Mouse (Mus musculus) T-helper 17 cell (primary cell): ENCODE data around the gene Pfkfb3.

Source experiments
- in situ Hi-C, 2 experiments: fragments of 300-600 bp; cut with MboI, MseI; formaldehyde crosslinking; loops; 1 replicate in 1 of 2; 2 replicates in 1 of 2; pipeline ENCODE4 v1.15.1; 2025; ENCODE audit warnings: high pct_unique_total_duplicates in 2 of 2

The Pfkfb3 gene

DNA sequence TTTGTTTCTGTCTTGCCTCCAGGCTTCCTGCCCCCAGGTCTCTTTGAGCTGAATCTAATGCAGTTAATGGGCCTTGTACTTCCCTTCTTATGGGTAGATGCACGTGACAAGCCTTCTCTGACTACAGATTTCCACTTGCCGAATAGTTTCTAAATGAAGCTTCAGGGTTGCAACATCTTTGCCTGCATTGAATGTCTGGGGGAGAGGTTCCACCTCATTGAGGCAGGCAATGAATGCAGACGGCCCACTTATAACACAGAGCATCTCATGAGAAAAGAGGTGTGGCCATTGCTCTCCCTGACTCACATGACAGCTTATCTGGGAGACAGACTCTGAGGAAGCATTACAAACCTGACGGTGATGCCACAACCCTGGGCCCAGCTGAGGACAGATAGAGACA, 112.0 kb downstream of the Pfkfb3 start:
- in situ Hi-C loops: no loop called here

DNA sequence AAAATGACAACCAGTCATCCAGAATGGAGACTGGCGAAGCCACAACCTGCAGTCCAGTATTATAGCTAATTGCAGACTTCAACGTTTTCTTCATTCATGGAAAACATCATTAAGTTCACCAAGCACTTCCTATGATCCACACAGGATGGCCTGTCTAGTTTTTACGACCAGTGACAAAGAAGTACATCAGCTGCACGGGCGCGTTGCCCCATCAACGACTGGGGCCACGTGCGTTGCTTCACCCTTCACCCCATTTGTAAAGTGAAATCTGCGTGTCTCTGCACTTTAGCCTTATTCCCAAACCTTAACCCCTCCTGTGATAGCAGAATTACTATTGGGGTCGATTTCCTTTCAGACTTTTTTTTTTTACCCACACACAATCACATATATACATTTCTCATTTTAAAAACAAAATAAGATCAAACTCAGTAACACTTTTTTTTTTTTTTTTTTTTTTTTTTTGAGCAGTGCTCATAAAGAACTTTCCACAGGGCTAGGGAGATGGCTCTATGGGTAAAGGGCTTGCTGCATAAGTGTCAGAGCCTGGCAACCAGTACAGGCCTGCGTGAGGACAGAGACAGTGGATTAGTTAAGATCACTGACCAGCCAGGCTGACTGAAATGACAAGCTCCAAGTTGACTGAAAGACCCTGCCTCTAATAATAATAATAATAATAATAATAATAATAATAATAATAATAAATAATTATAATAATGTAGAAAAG, 115.5 kb downstream of the Pfkfb3 start:
- in situ Hi-C loops: no loop called here

DNA sequence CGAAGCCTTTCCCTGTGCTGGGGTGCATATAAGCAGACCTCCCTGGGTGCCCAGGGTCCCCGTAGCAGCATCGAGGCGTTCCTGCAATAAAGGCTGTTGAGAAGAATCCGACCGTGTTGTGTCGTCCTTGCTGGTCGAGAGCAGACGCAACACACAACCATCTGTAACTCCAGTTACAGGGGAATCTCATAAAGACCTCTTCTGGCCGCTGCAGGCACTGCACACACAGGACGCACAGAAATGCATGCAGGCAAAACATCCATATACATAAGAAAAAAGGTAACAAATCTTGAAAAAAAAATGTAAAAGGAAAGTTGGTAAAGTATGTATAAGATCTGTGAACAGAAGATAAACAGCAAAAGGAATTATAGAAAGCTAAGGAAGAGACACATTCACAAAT, 117.5 kb downstream of the Pfkfb3 start:
- in situ Hi-C loops: no loop called here

- in situ Hi-C loops: loop anchor here (5.0 kb wide), 2 partner anchors 96 to 101 kb away; no protein-coding TSS in a partner anchor
Observed at GRCm38 (mm10) chr2:11433353-11433752, 120.5 kb downstream of the Pfkfb3 start.

GRCm38 (mm10) chr2:11429538-11429937, 124.3 kb downstream of the Pfkfb3 start:
- in situ Hi-C loops: loop anchor here in 1 of 2 experiments (10.0 kb wide), 1 partner anchor 265 kb away; no protein-coding TSS in a partner anchor

DNA sequence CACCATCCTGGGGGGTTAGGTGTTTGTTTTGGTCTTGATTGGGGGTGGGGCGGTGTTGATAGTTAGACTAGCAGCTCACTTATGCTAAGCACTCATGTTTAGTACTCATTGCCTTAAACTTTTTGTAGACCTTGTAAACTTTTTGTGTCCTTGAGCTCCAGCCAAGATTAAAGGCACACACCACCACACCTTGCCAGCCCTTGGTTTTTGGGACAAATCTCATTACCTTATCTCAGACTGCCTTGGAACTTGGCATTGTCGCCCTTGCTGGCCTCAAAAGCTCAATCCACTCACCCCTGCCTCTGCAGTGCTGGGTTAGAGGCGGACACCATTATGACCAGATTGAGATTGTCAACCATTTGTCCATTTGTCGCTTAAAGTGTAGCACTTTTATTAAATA, 125.3 kb downstream of the Pfkfb3 start:
- in situ Hi-C loops: loop anchor here in 1 of 2 experiments (10.0 kb wide), 1 partner anchor 264 kb away; no protein-coding TSS in a partner anchor

DNA sequence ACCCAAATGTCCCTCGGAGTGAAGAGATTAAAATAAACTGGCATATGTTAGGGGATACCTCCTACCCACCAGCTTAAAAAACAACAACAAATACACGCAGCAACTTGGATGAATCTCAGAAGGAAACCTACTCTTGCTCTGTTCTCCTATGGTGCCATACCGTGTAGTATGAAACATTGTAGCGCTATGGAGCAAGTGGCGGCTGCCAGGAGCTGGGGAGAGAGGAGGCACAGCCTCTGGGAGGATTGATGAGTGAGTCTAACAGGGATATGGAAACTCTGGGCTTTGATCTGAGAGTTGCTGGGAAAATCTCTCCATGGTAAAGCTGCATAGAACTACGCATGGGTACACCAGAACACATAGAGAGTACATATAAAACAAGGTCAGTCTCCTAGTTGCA, 126.3 kb downstream of the Pfkfb3 start:
- in situ Hi-C loops: loop anchor here in 1 of 2 experiments (10.0 kb wide), 1 partner anchor 263 kb away; no protein-coding TSS in a partner anchor

DNA sequence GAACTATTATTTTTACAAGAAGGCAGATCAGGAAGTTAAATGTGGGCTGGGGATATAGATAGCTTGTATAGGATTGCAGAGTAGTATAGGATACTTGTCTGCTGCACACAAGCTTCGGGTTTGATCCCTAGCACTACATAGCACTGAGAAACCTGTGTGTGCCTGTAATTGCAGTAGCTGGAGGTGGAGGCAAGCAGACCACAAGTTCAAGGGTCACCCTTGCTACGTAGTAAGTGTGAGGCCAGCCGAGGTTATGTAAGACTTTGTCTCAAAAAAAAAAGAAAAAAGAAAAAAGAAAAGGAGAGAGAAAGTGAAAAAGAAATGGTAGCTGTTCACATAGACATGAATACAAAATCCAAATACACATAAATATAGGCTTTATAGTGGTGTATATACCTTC, 127.5 kb downstream of the Pfkfb3 start:
- in situ Hi-C loops: loop anchor here in 1 of 2 experiments (10.0 kb wide), 1 partner anchor 262 kb away; no protein-coding TSS in a partner anchor

DNA sequence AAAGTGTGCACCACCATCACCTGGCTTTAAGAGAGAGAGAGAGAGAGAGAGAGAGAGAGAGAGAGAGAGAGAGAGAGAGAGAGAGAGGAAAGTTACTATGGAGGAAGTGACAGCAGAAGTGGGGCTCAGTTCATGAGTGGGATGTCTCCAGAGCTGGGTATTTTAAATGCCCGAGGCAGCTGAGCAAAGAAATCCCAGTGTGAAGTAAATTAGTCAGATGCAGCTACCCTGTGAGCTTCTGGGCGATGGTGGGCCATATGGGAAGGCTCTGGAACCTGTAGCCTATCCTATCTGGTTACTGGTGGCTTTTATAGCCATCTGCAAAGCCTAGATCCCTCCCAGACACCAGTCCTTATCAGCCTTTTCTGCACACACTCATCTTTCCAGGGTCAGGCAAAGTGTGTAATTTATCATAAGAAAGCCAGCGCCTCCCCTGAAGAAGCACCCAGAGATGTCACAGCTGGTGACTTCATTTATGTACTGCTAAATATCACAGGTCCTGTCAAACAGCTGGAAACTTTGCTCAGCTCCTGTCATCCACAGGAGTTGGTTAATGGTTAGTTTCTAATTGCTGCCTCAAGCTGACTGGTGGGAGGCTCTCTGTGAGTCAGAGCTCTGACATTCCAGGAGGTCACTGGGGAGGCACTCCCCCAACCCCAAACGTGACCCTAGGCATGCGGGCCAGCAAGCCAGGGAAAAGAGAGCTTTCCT, 128.3 kb downstream of the Pfkfb3 start:
- in situ Hi-C loops: loop anchor here in 1 of 2 experiments (10.0 kb wide), 1 partner anchor 261 kb away; no protein-coding TSS in a partner anchor

DNA sequence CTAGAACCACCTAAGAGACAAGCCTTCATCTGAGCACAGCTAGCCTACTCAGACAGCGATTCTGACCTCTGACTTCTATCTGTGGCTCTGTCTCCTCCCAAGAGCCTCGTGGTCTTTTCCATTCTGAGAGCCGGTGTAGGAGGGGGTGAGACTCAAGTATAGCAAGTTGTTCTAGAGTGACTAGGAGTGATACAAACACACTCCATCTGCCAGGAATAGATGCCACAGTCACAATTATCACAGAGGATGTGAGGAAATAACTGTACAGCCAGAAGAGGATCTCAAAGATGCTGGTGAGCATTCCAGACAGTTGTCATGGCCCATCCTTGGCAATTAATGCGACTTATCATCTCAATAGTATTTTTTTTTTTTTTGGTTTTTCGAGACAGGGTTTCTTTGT, 129.6 kb downstream of the Pfkfb3 start:
- in situ Hi-C loops: loop anchor here in 1 of 2 experiments (10.0 kb wide), 1 partner anchor 259 kb away; no protein-coding TSS in a partner anchor

GRCm38 (mm10) chr2:11423421-11423820, 130.5 kb downstream of the Pfkfb3 start:
- in situ Hi-C loops: loop anchor here in 1 of 2 experiments (10.0 kb wide), 1 partner anchor 259 kb away; no protein-coding TSS in a partner anchor

DNA sequence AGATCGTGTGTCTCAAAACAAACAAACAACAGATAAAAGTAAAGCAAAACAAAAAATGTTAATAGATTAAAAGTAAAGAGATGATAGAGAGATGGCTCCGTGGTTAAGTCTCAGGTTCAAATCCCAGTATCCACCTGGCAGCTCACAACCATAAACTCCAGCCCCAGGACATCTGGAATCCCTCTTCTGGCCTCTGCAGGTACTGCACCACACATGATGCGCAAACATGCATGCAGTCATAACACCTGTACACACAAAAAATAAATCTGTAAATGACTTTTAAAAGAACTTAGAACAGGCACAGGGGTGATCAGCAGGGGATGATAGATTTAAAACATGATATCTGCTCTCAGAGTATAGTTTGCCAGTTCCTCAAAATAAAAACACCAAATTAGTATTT, 131.5 kb downstream of the Pfkfb3 start:
- in situ Hi-C loops: loop anchor here in 1 of 2 experiments (10.0 kb wide), 1 partner anchor 258 kb away; no protein-coding TSS in a partner anchor
